Mouse (Mus musculus): Measurements from ENCODE around the gene Sh3bgrl3.

DNA sequence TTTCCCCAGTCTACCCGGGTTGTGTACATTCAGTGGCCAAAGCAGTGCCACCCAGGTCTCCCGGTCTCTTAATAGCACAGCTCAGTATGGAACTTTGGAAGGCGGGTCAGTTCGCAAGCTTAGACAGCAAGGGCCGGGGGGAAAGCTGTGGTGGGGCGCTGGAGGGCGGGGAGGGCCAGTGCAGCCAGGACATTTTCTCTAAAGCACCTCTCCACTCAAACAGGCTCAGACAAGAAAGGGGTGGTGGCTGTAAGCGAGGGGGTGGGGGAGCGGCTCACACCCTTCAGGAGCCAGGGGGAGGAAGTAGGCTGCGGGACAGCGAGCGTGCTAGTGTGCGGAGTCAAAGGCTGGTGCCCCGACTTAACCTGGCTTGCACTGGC is 384 bp upstream of the Sh3bgrl3 start:
- no peak for TF ChIP-seq EP300 (IDR thresholded peaks at IDR 0.05; ENCODE audit: low read depth)
- no peak for TF ChIP-seq CTCF (IDR thresholded peaks at IDR 0.05; ENCODE audit: low read depth)
